Mouse (Mus musculus) CH12.LX (cell line): ENCODE measurements around the gene Ndufc2. TPM values are rescaled to one million over a fixed set of nuclear protein-coding genes. Genes with fewer than 3 reads are reported as not detected.

Experiments used
- DNase-seq: peaks from one replicate; pipeline ENCODE4 v3.0.0-alpha.2; 2013; ENCODE audit errors: extremely low read depth
- H3K27ac ChIP-seq: 2 replicates; pipeline ENCODE4 v1.5.1; 2012; ENCODE audit warnings: low read depth, mild to moderate bottlenecking, control low read depth, moderate library complexity; ENCODE audit not compliant: insufficient read depth
- H3K27me3 ChIP-seq: replicated peaks from 2 replicates; pipeline ENCODE3; 2012; ENCODE audit warnings: inconsistent platforms
- H3K36me3 ChIP-seq, 2 experiments: replicated peaks in 1 of 2; 2 replicates each; pipeline versions ENCODE3 to v1.6.1; 2012; ENCODE audit warnings: inconsistent platforms in 1 of 2, low read length in 1 of 2, mild to moderate bottlenecking in 1 of 2, mixed read lengths in 1 of 2, moderate library complexity in 1 of 2; ENCODE audit not compliant: control insufficient read depth in 1 of 2, insufficient read depth in 1 of 2
- H3K4me1 ChIP-seq, 2 experiments: 2 replicates each; pipeline ENCODE4 v1.6.1; 2012; ENCODE audit warnings: inconsistent platforms in 1 of 2, moderate library complexity in 1 of 2; ENCODE audit not compliant: insufficient read depth in 2 of 2, control insufficient read depth in 1 of 2
- H3K4me2 ChIP-seq: 2 replicates; pipeline ENCODE4 v1.6.1; 2012; ENCODE audit warnings: low read depth, mild to moderate bottlenecking, control low read depth; ENCODE audit not compliant: poor library complexity, insufficient read depth, severe bottlenecking
- H3K4me3 ChIP-seq, 3 experiments: fragments of 150-350 bp in 1 of 3; sonication (generic) in 1 of 3; replicated peaks in 1 of 3; 2 replicates each; pipeline versions ENCODE3 to v1.5.1; 2011 to 2012; ENCODE audit warnings: low read depth in 2 of 3, low read length in 2 of 3, mild to moderate bottlenecking in 2 of 3, moderate library complexity in 2 of 3, control low read depth in 1 of 3, improper control_type of control experiment in 1 of 3, inconsistent platforms in 1 of 3, mixed read lengths in 1 of 3; ENCODE audit not compliant: poor library complexity in 1 of 3
- H3K79me2 ChIP-seq: replicated peaks from 2 replicates; pipeline ENCODE4 v1.6.1; 2012; ENCODE audit warnings: mild to moderate bottlenecking, moderate library complexity; ENCODE audit not compliant: control insufficient read depth, poor library complexity, insufficient read depth, severe bottlenecking; ENCODE audit errors: extremely low read depth
- H3K9ac ChIP-seq: 2 replicates; pipeline ENCODE4 v1.6.1; 2012; ENCODE audit warnings: low read depth, mild to moderate bottlenecking, control low read depth, moderate library complexity; ENCODE audit not compliant: insufficient read depth
- H3K9me3 ChIP-seq: replicated peaks from 2 replicates; pipeline ENCODE3; 2012; ENCODE audit warnings: low read length, inconsistent platforms, mixed read lengths
- BHLHE40 ChIP-seq: IDR thresholded peaks from 2 replicates; pipeline ENCODE4 v1.6.1; 2011; ENCODE audit warnings: mild to moderate bottlenecking, low read depth, low read length, improper control_type of control experiment
- CHD1 ChIP-seq: IDR thresholded peaks from 2 replicates; pipeline ENCODE4 v1.6.1; 2012; ENCODE audit warnings: low read depth, low read length, improper control_type of control experiment, inconsistent platforms
- E2F4 ChIP-seq: IDR thresholded peaks from 2 replicates; pipeline ENCODE4 v1.6.1; 2011; ENCODE audit warnings: low read depth, low read length, improper control_type of control experiment; ENCODE audit not compliant: insufficient replicate concordance
- ELF1 ChIP-seq: IDR thresholded peaks from 2 replicates; pipeline ENCODE4 v1.6.1; 2014; ENCODE audit warnings: low read depth, mild to moderate bottlenecking, inconsistent platforms, low read length, improper control_type of control experiment
- EP300 ChIP-seq: IDR thresholded peaks from 2 replicates; pipeline ENCODE4 v1.6.1; 2011; ENCODE audit warnings: low read length, improper control_type of control experiment
- ETS1 ChIP-seq: conservative IDR thresholded peaks from 2 replicates; pipeline ENCODE4 v1.6.1; 2012; ENCODE audit warnings: low read depth, mild to moderate bottlenecking, inconsistent platforms, low read length, improper control_type of control experiment, moderate library complexity
- HCFC1 ChIP-seq: IDR thresholded peaks from 2 replicates; pipeline ENCODE4 v1.6.1; 2012; ENCODE audit warnings: low read depth, mild to moderate bottlenecking, inconsistent platforms, low read length, improper control_type of control experiment
- IRF4 ChIP-seq: IDR thresholded peaks from 2 replicates; pipeline ENCODE4 v1.6.1; 2014; ENCODE audit warnings: low read depth, mild to moderate bottlenecking, inconsistent platforms, low read length, improper control_type of control experiment
- JUN ChIP-seq: IDR thresholded peaks from 2 replicates; pipeline ENCODE4 v1.6.1; 2011; ENCODE audit warnings: low read depth, mild to moderate bottlenecking, low read length, improper control_type of control experiment, moderate library complexity; ENCODE audit not compliant: insufficient read depth
- JUND ChIP-seq: conservative IDR thresholded peaks from 2 replicates; pipeline ENCODE4 v1.6.1; 2011; ENCODE audit warnings: low read depth, low read length, improper control_type of control experiment
- KAT2A ChIP-seq: IDR thresholded peaks from 2 replicates; pipeline ENCODE4 v1.6.1; 2012; ENCODE audit warnings: low read length, improper control_type of control experiment, inconsistent platforms; ENCODE audit not compliant: insufficient replicate concordance
- MAX ChIP-seq: IDR thresholded peaks from 2 replicates; pipeline ENCODE4 v1.6.1; 2011; ENCODE audit warnings: low read length, improper control_type of control experiment
- MAZ ChIP-seq: IDR thresholded peaks from 2 replicates; pipeline ENCODE4 v1.6.1; 2012; ENCODE audit warnings: low read depth, mild to moderate bottlenecking, inconsistent platforms, low read length, improper control_type of control experiment, moderate library complexity
- MEF2A ChIP-seq: IDR thresholded peaks from 2 replicates; pipeline ENCODE4 v1.6.1; 2014; ENCODE audit warnings: low read depth, mild to moderate bottlenecking, inconsistent platforms, low read length, improper control_type of control experiment, borderline replicate concordance
- MXI1 ChIP-seq: IDR thresholded peaks from 2 replicates; pipeline ENCODE4 v1.6.1; 2011; ENCODE audit warnings: mild to moderate bottlenecking, low read depth, low read length, improper control_type of control experiment
- NRF1 ChIP-seq: IDR thresholded peaks from 2 replicates; pipeline ENCODE4 v1.6.1; 2014; ENCODE audit warnings: low read depth, mild to moderate bottlenecking, inconsistent platforms, low read length, improper control_type of control experiment, moderate library complexity
- PAX5 ChIP-seq: IDR thresholded peaks from 2 replicates; pipeline ENCODE4 v1.6.1; 2012; ENCODE audit warnings: low read length, inconsistent platforms, mixed read lengths
- POLR2A ChIP-seq: IDR thresholded peaks from 2 replicates; pipeline ENCODE4 v1.6.1; 2011; ENCODE audit warnings: low read depth, mild to moderate bottlenecking, improper control_type of control experiment, low read length
- POLR2AphosphoS2 ChIP-seq: IDR thresholded peaks from 2 replicates; pipeline ENCODE4 v1.6.1; 2011; ENCODE audit warnings: low read depth, low read length, improper control_type of control experiment
- RAD21 ChIP-seq: IDR thresholded peaks from 2 replicates; pipeline ENCODE4 v1.6.1; 2011; ENCODE audit warnings: low read depth, mild to moderate bottlenecking, low read length, improper control_type of control experiment, moderate library complexity
- SIN3A ChIP-seq: IDR thresholded peaks from 2 replicates; pipeline ENCODE4 v1.6.1; 2012; ENCODE audit warnings: low read length, improper control_type of control experiment, inconsistent platforms
- SMC3 ChIP-seq: IDR thresholded peaks from 2 replicates; pipeline ENCODE4 v1.6.1; 2011; ENCODE audit warnings: low read depth, low read length, improper control_type of control experiment
- TBP ChIP-seq: conservative IDR thresholded peaks from 2 replicates; pipeline ENCODE4 v1.6.1; 2011; ENCODE audit warnings: low read depth, low read length, improper control_type of control experiment
- TCF12 ChIP-seq: IDR thresholded peaks from 2 replicates; pipeline ENCODE4 v1.6.1; 2014; ENCODE audit warnings: low read depth, mild to moderate bottlenecking, inconsistent platforms, low read length, improper control_type of control experiment
- UBTF ChIP-seq: IDR thresholded peaks from 2 replicates; pipeline ENCODE4 v1.6.1; 2012; ENCODE audit warnings: low read depth, mild to moderate bottlenecking, inconsistent platforms, low read length, improper control_type of control experiment, moderate library complexity
- USF1 ChIP-seq: IDR thresholded peaks from 2 replicates; pipeline ENCODE4 v1.6.1; 2014; ENCODE audit warnings: low read depth, mild to moderate bottlenecking, inconsistent platforms, low read length, improper control_type of control experiment
- USF2 ChIP-seq: conservative IDR thresholded peaks from 2 replicates; pipeline ENCODE4 v1.6.1; 2011; ENCODE audit warnings: low read depth, low read length, improper control_type of control experiment
- ZC3H11A ChIP-seq: IDR thresholded peaks from 2 replicates; pipeline ENCODE4 v1.6.1; 2012; ENCODE audit warnings: low read depth, mild to moderate bottlenecking, inconsistent platforms, low read length, improper control_type of control experiment
- ZKSCAN1 ChIP-seq: IDR thresholded peaks from 2 replicates; pipeline ENCODE4 v1.6.1; 2012; ENCODE audit warnings: low read depth, inconsistent platforms, low read length, improper control_type of control experiment, borderline replicate concordance
- ZNF384 ChIP-seq: IDR thresholded peaks from 2 replicates; pipeline ENCODE4 v1.6.1; 2012; ENCODE audit warnings: low read depth, low read length, improper control_type of control experiment, inconsistent platforms
- dilution Hi-C: fragments of 300-500 bp; cut with MboI; formaldehyde crosslinking; loops from 2 replicates; pipeline ENCODE4 v1.14.3; 2020; ENCODE audit warnings: low sequenced_read_pairs; ENCODE audit not compliant: extremely low pct_unique_long_range_greater_than_20kb, extremely low pct_ligation_motif_present
- in situ Hi-C: fragments of 300-500 bp; cut with MboI; formaldehyde crosslinking; loops from 3 replicates; pipeline ENCODE4 v1.14.3; 2019; ENCODE audit warnings: low sequenced_read_pairs, low pct_ligation_motif_present, low pct_unique_long_range_greater_than_20kb, mixed read lengths
- polyA plus RNA-seq: library from polyadenylated mRNA; unstranded; fragments of >175 nt; gene quantifications from 2 replicates; pipeline ENCODE4 v1.2.1, GENCODE M21; 2012; ENCODE audit warnings: low read depth; ENCODE audit not compliant: insufficient read length
- total RNA-seq, 2 experiments: library from RNA; depleted of rRNA; stranded (reverse); fragments of 300-350 nt in 1 of 2; fragments of >200 nt in 1 of 2; gene quantifications; 2 replicates each; pipeline ENCODE4 v1.2.3; 2012 to 2014

The Ndufc2 gene
- total and polyA plus RNA-seq, 3 experiments, result 217 to 352 (median 352) TPM

DNA sequence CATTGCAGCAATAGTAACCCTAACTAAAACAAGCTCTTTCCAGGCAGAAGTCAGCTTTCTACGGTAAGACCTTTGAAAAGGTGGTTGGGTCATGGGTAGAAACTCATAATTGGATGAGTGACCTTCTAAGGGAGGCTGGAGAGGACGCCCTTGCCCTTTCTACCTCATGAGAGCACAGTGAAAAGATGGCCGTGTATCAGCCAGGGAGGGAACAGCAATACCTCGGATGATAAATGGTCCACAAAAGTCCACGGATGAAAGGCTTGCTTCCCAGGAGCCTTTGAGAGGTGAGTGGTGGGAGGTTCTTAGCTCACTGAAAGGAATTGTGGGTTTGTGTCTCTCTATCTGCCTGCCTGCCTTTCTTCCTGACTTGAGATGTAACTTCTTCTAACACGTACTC lies 46.4 kb upstream of the Ndufc2 start:
- in situ Hi-C loops (no loop called here), dilution Hi-C loops (no loop called here)
- Histone ChIP-seq H3K4me3 (no peak overlapping the region), H3K36me3 (no peaks in the 10 kb centered on the region), H3K4me2 (no peak overlapping the region), H3K4me1 (peaks cover 18 to 50% of the 10 kb centered on the region in 2 experiments), H3K27me3 (no peaks in the 10 kb centered on the region), H3K9ac (no peak overlapping the region), H3K79me2 (no peaks in the 10 kb centered on the region), H3K9me3 (no peaks in the 10 kb centered on the region)
- DNase-seq, result no peak
- TF ChIP-seq ELF1, result no peak
- no peak for TF ChIP-seq USF1
- no peak for TF ChIP-seq E2F4
- TF ChIP-seq IRF4, result no peak
- TF ChIP-seq MEF2A, result no peak
- TF ChIP-seq CHD1, result no peak
- no peak for TF ChIP-seq ZC3H11A
- no peak for TF ChIP-seq TCF12
- no peak for TF ChIP-seq ZKSCAN1
- no peak for TF ChIP-seq ZNF384
- TF ChIP-seq RAD21, result no peak
- no peak for TF ChIP-seq JUN
- TF ChIP-seq ETS1, result no peak
- no peak for TF ChIP-seq POLR2AphosphoS2
- TF ChIP-seq USF2, result no peak
- TF ChIP-seq, all 38 proteins: peak for 0
- H3K27ac ChIP-seq, result no peak overlapping the region

- peaks cover 18 to 50% of the 10 kb centered on the region in 2 experiments for H3K4me1 ChIP-seq
- H3K27me3 ChIP-seq, result no peaks in the 10 kb centered on the region
- peak; percentile 61 for DNase-seq
- in situ Hi-C loops, result no loop called here
- peak overlapping the region; percentile 10 for H3K4me2 ChIP-seq
- no peaks in the 10 kb centered on the region for H3K79me2 ChIP-seq
- dilution Hi-C loops, result no loop called here
- H3K36me3 ChIP-seq, result no peaks in the 10 kb centered on the region
- peak overlapping the region; percentile 62 for H3K27ac ChIP-seq
- H3K4me3 ChIP-seq, result no peak overlapping the region
- H3K9ac ChIP-seq, result peak overlapping the region; percentile 34
- no peaks in the 10 kb centered on the region for H3K9me3 ChIP-seq
- TF ChIP-seq JUND, result peak; percentile 48; the same call in 1 of the 2 replicates
- TF ChIP-seq BHLHE40, result peak; percentile 41
- peak; percentile 54; the same call in 1 of the 2 replicates for TF ChIP-seq MAX
- peak; percentile 77 for TF ChIP-seq EP300
- no peak for TF ChIP-seq MAZ
- no peak for TF ChIP-seq USF2
- TF ChIP-seq SMC3, result 0 out of 2 replicates have a peak, but pooled peaks have one; percentile 7
- no peak for TF ChIP-seq ZNF384
- 0 out of 2 replicates have a peak, but pooled peaks have one; percentile 43 for TF ChIP-seq TBP
- peak; percentile 64; the same call in 1 of the 2 replicates for TF ChIP-seq SIN3A
- no peak for TF ChIP-seq PAX5
- TF ChIP-seq JUN, result peak; percentile 26; the same call in 1 of the 2 replicates
- TF ChIP-seq NRF1, result no peak
- peak; percentile 69; the same call in 1 of the 2 replicates for TF ChIP-seq MEF2A
- no peak for TF ChIP-seq CHD1
- TF ChIP-seq MXI1, result peak; percentile 80
- TF ChIP-seq ZC3H11A, result no peak
- TF ChIP-seq USF1, result no peak
- TF ChIP-seq UBTF, result no peak
- TF ChIP-seq KAT2A, result no peak
- TF ChIP-seq HCFC1, result no peak
- no peak for TF ChIP-seq ZKSCAN1
- TF ChIP-seq POLR2A, result no peak
Measured at GRCm38 (mm10) chr7:97355068-97355841, 44.5 kb upstream of the Ndufc2 start.
